In genomic region chr13:76620111-76620510, GRCm38 (mm10) we compare ENCODE assay signal across 21 mouse cellular contexts.
A peak's percentile ranks its signal among the peaks of the same experiment; 100 is the strongest.
DNase-seq lines count a peak whose midpoint lies in the region; ATAC-seq lines count a peak whose summit lies in the region.
"Had no signal": no experiment of that assay in that cellular context is flagged by ENCODE, and none has a peak within 500 bp of the region (broad histone marks: within the 10 kb centered on the region; RNA-seq: fewer than 3 reads in every experiment).

No protein-coding gene starts in this region.

- no peaks in the 10 kb centered on the region for H3K4me1 ChIP-seq in liver, embryonic 11.5 days (replicated peaks; ENCODE audit: control insufficient read depth, insufficient read depth, low read length)
- H3K4me1 ChIP-seq: embryonic facial prominence, embryonic 13.5 days; embryonic facial prominence, embryonic 15.5 days; forebrain, embryonic 10.5 days; forebrain, embryonic 12.5 days had no signal

- DNase-seq in lung, postnatal 36 days = peak; percentile 14
- DNase-seq in lung, postnatal 4 days = no peak
- no peak for DNase-seq in cerebellum, adult 11 months
- DNase-seq in liver, embryonic 11.5 days (ENCODE audit: low spot score) = no peak
- DNase-seq: adrenal gland, adult 2 months; adrenal gland, postnatal 10 days; adrenal gland, postnatal 25 days; cerebellum, adult 18-20 months; cerebellum, adult 8-10 months; cerebellum, adult 9-11 months; cerebellum, postnatal 14 days; cerebellum, postnatal 36 days; embryo, embryonic 11 days had no signal

- H3K36me3 ChIP-seq in liver, embryonic 11.5 days (ENCODE audit: control insufficient read depth, insufficient read depth, low read length) = no peaks in the 10 kb centered on the region
- H3K36me3 ChIP-seq: embryonic facial prominence, embryonic 13.5 days; embryonic facial prominence, embryonic 15.5 days; forebrain, embryonic 10.5 days; forebrain, embryonic 12.5 days had no signal

- H3K27me3 ChIP-seq in liver, embryonic 11.5 days (replicated peaks; ENCODE audit: control insufficient read depth, insufficient read depth, low read length) = no peaks in the 10 kb centered on the region
- H3K27me3 ChIP-seq: embryonic facial prominence, embryonic 13.5 days; embryonic facial prominence, embryonic 15.5 days; forebrain, embryonic 12.5 days had no signal

- peak; percentile 52 for ATAC-seq in megakaryocyte, adult 5-6 weeks (ENCODE audit: poor library complexity, severe bottlenecking)
- ATAC-seq in liver, embryonic 11.5 days (replicated peaks; ENCODE audit: low FRiP score) = no peak
- ATAC-seq: forebrain, embryonic 14.5 days; forebrain, embryonic 16.5 days had no signal

- no peak overlapping the region for H3K27ac ChIP-seq in liver, embryonic 11.5 days (ENCODE audit: low read depth, low read length)
- H3K27ac ChIP-seq: embryonic facial prominence, embryonic 13.5 days; embryonic facial prominence, embryonic 15.5 days; forebrain, embryonic 10.5 days; forebrain, embryonic 12.5 days had no signal

- H3K4me2 ChIP-seq in liver, embryonic 11.5 days = no peak overlapping the region
- H3K4me2 ChIP-seq: embryonic facial prominence, embryonic 13.5 days; embryonic facial prominence, embryonic 15.5 days; forebrain, embryonic 12.5 days had no signal

- no peak overlapping the region for H3K4me3 ChIP-seq in liver, embryonic 11.5 days (ENCODE audit: low read depth, low read length)
- H3K4me3 ChIP-seq: embryonic facial prominence, embryonic 13.5 days; embryonic facial prominence, embryonic 15.5 days; erythroblast, embryonic 14.5 days; forebrain, embryonic 10.5 days; forebrain, embryonic 12.5 days had no signal

- no peak overlapping the region for H3K9ac ChIP-seq in liver, embryonic 11.5 days (ENCODE audit: low read depth, low read length)
- H3K9ac ChIP-seq: embryonic facial prominence, embryonic 13.5 days; embryonic facial prominence, embryonic 15.5 days; forebrain, embryonic 12.5 days had no signal

- no peaks in the 10 kb centered on the region for H3K9me3 ChIP-seq in liver, embryonic 11.5 days (ENCODE audit: control insufficient read depth, low read length)
- H3K9me3 ChIP-seq: embryonic facial prominence, embryonic 13.5 days; embryonic facial prominence, embryonic 15.5 days; forebrain, embryonic 10.5 days; forebrain, embryonic 12.5 days had no signal
